Mouse (Mus musculus) heart, adult 11 months (tissue): Measurements from ENCODE around the gene Celsr1.

Source experiments
- DNase-seq: peaks from one replicate; pipeline ENCODE4 v3.0.0; 2022

Celsr1 gene

DNA sequence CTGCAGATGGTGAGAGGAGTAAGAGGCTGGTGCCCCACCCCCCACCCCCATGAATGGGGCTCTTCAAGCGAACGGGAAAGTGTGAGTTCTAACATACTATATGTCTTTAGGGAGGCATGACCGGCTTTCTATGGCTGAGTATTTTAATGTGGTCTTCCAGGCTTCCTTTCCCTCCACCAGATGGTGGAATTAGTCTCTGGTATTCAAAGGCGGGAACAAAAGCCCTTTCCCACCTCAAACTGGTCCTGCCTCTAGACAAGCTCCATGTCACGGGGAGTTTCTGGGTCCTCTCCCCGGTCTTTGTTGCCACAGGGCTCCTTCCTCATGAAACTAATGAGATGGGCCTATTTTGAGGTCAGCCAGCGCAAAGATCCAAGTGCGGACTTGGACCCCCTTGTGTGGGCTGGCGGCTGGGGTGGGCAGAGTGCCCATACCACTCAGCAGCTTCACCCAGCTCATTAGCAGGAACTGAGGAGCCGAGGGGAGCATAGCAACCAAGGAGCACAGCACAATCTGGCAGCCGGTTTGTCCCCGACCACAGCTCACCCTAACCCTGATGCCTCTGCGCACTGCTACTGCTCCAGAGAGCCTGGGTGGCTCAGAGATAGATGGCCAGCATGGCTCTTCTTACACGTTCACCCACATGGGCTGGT lies 39.5 kb downstream of the Celsr1 start:
- no peak for DNase-seq

DNA sequence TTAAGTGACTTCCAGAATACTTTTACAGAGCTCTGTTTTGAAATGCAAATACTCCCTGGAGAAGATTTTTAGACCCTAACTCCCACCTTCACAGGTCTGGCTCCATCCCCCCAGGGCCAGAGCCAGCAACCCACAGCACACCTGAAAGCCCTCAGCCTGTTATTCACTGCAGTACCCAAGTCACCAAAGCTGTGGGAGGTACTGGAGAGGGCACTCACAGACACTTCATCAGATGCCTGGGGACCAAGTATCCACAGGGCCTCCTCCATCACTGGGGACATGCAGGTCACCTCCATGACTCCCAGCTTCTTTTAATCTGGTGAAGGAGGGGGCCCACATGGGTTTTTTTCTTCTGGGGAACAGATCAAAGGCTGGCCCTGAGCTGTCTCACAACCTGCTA lies 40.2 kb downstream of the Celsr1 start:
- DNase-seq: no peak

- no peak for DNase-seq
Observed at GRCm38 (mm10) chr15:85992125-85992495, 41.5 kb downstream of the Celsr1 start.

GRCm38 (mm10) chr15:85991453-85992124 lies 42.0 kb downstream of the Celsr1 start:
- no peak for DNase-seq

DNA sequence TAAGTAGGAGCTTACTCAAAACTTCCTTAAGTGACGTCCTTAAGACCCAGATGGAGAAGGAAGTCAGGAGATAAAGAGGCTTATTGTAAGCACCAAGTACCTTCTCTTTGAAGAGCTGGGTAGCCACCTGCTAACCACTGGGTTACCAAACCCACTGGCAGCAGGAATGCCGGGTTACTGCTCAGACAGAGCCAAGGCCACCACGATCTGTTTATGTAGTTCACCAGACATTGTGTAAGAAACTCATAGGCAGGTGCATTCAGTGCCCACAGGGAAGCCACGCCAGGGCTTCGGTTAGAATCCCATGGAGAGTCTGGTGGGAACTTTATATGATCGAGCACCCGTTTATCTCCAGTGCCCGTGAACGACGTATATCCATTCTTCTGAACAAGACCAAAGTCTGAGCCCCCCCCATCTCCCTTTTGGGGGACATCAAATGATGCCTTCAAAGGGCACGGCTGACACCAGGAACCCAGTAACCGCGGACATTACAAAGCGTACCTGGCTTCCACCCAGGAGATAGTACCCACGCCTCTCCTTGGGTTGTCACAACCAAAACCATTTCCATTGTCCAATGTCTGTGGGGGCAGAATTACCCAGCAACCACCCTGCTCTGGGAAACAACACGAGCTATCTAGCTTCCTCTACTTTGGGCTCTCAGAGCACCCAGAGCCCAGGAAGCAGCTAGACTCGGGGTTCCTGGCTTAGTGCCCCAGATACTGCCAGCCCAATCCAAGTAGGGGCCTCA lies 42.7 kb downstream of the Celsr1 start:
- no peak for DNase-seq

DNA sequence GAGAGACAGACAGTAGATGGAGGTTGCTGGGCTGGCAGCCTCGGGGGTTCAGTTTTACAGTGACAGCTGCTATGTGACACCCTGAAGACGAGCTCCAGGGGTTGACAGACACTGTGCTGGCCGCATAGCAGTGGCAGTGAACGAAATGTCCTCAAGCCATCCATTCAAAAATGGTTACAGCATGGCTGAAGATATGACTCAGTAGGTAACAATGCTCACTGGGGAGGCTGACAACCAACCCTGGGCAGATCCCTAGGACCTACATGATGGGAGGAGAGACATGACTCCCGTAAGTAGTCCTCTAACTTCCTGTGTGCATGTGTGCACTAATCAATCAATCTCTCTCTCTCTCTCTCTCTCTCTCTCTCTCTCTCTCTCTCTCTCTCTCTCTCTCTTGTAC lies 45.7 kb downstream of the Celsr1 start:
- no peak for DNase-seq

GRCm38 (mm10) chr15:85986170-85986569 lies 47.4 kb downstream of the Celsr1 start:
- DNase-seq: no peak

DNA sequence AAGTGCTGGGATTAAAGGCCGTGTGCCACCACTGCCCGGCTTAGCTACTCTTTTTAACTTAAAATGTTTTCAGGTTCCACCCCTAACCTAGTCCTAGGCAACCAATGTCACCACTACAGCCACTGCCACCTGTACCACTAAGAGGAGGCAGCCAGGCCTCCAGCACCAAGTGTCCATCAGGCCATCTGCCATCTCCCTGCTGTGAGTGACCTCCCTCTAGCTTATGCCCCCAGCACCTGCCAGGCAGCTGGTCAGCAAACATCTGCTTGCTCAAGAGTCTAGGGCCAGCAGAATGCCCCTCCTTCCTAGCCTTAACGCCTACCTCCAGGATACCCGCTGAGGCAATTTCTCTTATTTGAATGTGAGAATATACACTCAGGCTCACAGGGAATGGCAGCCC lies 48.0 kb downstream of the Celsr1 start:
- DNase-seq: no peak

DNA sequence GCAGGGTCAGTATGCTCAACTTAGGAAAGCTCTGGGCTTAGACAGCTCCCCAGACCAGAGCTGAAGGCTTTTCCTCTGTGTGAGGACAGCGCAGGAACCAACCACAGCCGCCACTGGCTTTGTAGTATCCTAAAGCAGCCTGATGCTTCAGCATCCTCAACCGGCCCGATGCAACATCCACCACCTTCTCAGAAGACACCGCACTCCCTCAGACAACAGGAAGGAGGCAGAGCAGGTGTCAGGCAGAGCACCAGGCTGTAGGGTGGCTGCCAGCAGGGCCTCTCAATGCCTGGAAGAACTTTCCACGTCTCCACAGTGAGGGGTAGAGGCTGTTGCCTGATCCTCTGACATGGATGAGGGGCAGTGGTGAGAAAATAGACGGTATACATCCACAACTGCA lies 50.4 kb downstream of the Celsr1 start:
- DNase-seq: no peak

- DNase-seq: no peak
Observed at GRCm38 (mm10) chr15:85982416-85982775, 51.2 kb downstream of the Celsr1 start.

DNA sequence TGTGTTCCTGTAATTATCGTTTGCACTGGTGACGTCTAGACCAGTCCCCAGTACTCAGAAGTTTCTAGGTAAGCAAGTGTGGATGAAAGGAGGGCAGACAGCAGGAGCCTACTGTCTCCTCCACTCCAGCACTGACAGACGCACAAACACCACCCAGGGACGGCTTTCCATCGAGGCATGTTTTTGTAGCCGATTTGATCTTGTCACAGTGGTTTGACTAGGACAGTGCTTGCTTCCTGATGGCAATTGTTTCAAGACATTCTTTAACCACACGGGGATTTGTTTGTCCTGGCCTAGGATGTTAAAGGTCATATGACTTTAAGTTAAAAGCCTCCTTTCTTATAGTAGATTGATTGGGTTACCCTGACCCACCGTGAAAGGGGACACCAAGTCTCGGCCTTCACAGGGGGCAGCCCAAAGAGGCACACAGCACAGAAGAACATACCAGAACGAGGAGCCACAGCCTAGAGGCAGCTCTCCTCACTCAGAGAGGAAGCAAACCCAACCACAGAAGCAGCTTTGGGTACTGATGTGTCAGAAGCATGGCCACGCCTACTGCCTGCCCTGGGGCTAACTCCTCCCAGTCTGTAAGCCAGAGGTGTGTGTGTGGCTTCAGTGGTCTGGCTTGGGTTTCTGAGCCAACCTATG lies 51.7 kb downstream of the Celsr1 start:
- no peak for DNase-seq

GRCm38 (mm10) chr15:85977086-85977485 lies 56.5 kb downstream of the Celsr1 start:
- peak; percentile 91 for DNase-seq

DNA sequence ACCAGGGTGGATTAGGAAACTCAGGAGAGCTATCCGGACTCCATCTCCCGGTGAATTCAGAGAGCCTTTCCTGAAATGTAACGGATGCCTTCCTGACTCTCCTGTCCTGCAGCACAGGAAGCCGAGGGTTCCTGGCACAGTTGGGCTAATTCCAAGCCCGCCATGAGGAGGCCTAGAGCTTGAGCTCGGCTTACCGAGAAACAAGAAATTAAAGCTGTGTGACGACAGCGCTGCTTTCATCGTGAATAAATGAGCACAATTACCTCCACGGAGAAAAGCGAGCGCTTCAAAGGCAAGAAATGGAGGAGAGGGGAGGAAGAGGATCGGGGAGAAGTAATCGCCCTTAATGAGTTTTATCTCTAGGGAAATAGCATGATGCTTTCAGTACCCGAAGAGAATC lies 57.8 kb downstream of the Celsr1 start:
- no peak for DNase-seq

DNA sequence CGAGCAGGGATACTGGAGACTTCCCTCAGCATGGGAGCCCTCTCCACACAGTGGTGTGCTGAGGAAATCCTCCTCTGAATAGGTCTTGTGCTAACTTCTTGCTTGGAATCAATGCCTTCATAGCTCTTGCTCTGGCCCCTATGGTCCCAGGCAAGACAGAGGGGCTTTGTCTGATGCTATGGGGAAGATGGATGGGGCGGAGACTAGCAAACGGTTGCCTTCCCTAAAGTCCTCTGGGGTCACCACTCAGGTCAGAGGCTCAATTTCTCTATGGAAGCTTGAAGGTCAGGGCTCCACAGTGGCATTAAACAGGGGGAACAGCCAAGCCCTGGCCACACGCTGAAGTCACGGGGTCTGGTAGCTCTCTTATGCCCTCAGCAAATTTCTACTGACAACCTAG lies 62.0 kb downstream of the Celsr1 start:
- no peak for DNase-seq

DNA sequence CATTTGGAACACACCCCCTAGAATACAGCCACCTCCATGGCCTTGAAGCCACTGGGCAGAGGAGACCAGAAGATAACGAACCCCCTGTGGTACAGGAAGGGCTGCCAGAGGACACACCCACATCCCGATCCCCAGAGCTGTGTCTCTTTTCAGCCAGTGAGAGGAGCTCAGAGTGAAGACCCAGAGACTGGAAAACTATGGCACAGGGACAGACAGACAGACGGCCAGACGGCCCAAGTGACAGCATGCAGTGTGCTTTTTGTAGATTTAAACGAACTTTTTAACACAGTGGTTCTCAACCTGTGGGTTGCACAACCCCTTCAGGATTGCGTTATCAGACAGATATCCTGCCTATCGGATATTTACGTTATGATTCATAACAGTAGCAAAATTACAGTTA lies 63.1 kb downstream of the Celsr1 start:
- DNase-seq: peak; percentile 90

DNA sequence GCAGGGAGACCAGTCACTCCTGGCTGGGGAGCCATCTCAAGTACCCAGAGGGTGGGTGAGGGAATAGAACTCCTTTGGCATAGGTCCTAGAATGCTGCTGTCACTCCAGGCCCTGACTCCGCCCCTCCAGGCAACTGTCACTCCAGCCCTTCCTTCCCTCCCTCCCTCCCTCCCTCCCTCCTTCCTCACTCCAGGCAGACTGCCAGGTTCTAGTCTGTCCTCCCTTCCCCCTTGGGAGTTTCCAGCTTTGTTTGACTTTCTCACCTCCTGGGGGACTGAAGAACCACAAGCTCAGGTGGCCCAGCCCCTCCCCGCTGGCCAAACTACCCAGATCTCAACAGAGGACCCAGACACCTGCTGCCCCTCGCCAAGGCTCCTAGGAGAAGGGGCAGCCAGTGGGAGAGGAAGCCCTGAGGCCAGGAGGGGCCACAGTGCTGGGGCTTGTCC lies 63.8 kb downstream of the Celsr1 start:
- DNase-seq: no peak

DNA sequence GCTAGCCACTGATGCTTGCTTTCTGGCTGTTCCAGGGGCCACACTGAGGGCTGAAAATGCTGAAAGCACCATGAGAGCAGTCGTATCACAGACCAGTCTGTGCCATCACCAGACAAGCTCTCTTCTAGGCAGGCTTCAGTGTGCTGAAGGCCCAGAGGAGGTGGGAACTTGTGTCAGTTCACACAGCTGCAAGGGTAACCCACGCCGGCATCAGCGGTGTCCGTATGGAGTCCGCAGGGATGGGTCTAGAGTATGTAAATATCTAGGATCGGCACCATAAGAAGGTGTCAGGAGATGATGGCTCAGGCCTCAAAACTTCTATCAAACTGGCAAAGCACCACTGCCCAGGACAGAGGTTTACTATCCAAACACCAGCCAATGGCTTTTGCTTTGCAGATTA lies 64.3 kb downstream of the Celsr1 start:
- DNase-seq: no peak

GRCm38 (mm10) chr15:85966032-85966431 lies 67.5 kb downstream of the Celsr1 start:
- DNase-seq: no peak

DNA sequence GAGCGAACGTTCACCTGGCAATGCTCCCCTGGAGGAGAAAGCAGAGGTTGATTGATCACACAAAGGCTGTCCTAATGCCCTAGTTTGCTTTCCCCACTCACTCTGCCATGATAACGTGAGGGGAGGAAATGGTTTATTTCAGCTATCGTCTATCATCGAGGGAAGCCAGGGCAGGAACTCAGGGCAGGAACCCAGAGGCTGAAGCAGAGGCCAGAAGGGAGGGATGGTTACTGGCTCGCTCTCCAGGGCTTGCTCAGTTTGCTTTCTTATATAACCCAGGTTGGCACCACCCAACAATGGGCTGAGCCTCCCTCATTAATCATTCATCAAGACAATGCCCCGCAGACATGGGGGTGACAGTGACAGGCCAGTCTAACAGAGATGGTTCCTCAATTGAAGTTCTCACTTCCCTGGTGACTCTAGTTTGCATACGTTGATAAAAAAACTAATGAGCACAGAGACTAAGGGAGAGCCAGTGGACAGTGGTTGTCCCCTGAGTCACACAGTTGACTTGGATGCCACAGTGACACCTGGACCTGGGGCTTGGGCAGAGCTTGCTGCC lies 70.2 kb downstream of the Celsr1 start:
- DNase-seq: no peak

DNA sequence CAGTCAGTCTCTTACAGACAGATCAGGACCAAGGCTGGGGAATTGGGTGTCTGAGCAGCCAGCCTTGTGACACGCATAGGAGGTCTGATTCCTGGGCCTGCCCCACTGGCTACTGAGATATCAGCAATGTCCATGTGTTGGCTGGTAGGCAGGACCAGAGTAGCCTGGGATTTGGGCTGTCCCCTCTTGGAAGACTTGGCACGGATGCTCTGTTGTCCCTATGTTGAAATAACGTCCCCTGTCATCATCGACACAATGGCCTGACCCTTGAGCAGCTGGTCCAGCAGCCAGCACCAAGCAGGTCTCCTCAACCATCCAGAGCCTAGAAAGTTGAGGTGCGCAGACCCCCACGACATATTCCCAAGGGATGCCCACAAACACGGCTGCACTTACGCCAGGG lies 70.9 kb downstream of the Celsr1 start:
- no peak for DNase-seq

- DNase-seq: no peak
Observed at GRCm38 (mm10) chr15:85961651-85962050, 71.9 kb downstream of the Celsr1 start.

DNA sequence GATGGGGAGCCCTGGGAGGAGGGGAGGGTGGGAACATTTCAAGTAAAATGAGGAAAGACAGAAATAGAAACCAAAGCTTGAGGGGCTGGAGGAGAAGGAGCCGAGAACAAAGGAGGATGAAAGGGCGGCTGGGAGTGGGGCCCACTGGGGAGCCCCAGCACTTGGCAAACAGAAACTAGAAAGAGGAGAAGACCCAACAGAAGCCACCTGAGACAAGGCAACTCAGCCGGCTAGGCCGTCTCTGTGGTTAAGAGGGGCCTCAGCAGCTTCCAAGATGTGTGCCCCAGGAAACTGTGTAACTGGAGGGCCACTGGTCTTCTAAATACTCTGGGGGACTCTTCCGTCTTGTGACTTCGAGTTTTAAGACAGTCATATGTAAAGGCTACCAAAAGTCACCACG lies 72.4 kb downstream of the Celsr1 start:
- no peak for DNase-seq

DNA sequence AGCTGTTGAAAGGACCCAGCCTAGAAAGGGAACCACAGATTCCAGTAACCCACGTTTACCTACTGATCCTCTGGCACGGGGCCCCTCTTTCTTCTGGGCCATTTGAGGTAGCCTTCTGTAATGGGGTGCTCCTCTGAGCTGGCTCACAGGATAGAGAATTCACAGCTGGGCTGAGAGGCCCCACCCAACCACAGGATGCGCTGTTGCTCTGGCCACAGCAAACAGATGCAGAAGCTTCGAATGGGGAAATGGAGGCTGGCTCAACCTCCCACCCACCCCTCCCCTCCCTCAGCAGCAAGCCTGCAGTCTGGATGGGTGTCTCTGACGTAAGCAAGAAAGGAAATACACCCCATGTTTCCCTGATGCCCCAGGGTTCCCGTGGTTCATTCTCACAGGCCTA lies 77.4 kb downstream of the Celsr1 start:
- DNase-seq: peak; percentile 73
